Mouse (Mus musculus): ENCODE measurements around the gene Gcnt1.

Gene Gcnt1

GRCm38 (mm10) chr19:17327881-17328404, 44.7 kb downstream of the Gcnt1 start:
- DNase-seq (ENCODE audit: extremely low read depth, low read depth): peak; percentile 76

GRCm38 (mm10) chr19:17323689-17324241, 48.9 kb downstream of the Gcnt1 start:
- DNase-seq (ENCODE audit: extremely low read depth, low read depth): no peak

GRCm38 (mm10) chr19:17323006-17323688, 49.5 kb downstream of the Gcnt1 start:
- DNase-seq (ENCODE audit: extremely low read depth, low read depth): peak; percentile 85

- no peak for DNase-seq (ENCODE audit: extremely low read depth, low read depth)
Observed at GRCm38 (mm10) chr19:17319770-17320169, 52.9 kb downstream of the Gcnt1 start.

GRCm38 (mm10) chr19:17318733-17319132, 53.9 kb downstream of the Gcnt1 start:
- DNase-seq (ENCODE audit: extremely low read depth, low read depth): no peak

GRCm38 (mm10) chr19:17316311-17317003, 56.2 kb downstream of the Gcnt1 start:
- no peak for DNase-seq (ENCODE audit: extremely low read depth, low read depth)

GRCm38 (mm10) chr19:17314451-17314850, 58.2 kb downstream of the Gcnt1 start:
- DNase-seq (ENCODE audit: extremely low read depth, low read depth): no peak

GRCm38 (mm10) chr19:17313766-17314165, 58.9 kb downstream of the Gcnt1 start:
- no peak for DNase-seq (ENCODE audit: extremely low read depth, low read depth)

GRCm38 (mm10) chr19:17312671-17313180, 59.9 kb downstream of the Gcnt1 start:
- DNase-seq (ENCODE audit: extremely low read depth, low read depth): no peak

GRCm38 (mm10) chr19:17311501-17311900, 61.1 kb downstream of the Gcnt1 start:
- no peak for DNase-seq (ENCODE audit: extremely low read depth, low read depth)

- no peak for DNase-seq (ENCODE audit: extremely low read depth, low read depth)
Observed at GRCm38 (mm10) chr19:17311031-17311430, 61.6 kb downstream of the Gcnt1 start.

- no peak for DNase-seq (ENCODE audit: extremely low read depth, low read depth)
Observed at GRCm38 (mm10) chr19:17296081-17296480, 76.6 kb downstream of the Gcnt1 start.

- DNase-seq (ENCODE audit: extremely low read depth, low read depth): no peak
Observed at GRCm38 (mm10) chr19:17295211-17295766, 77.4 kb downstream of the Gcnt1 start.

- no peak for DNase-seq (ENCODE audit: extremely low read depth, low read depth)
Observed at GRCm38 (mm10) chr19:17294136-17294535, 78.5 kb downstream of the Gcnt1 start.

- DNase-seq (ENCODE audit: extremely low read depth, low read depth): no peak
Observed at GRCm38 (mm10) chr19:17289526-17289925, 83.1 kb downstream of the Gcnt1 start.

- DNase-seq (ENCODE audit: extremely low read depth, low read depth): no peak
Observed at GRCm38 (mm10) chr19:17286004-17286403, 86.6 kb downstream of the Gcnt1 start.

- DNase-seq (ENCODE audit: extremely low read depth, low read depth): no peak
Observed at GRCm38 (mm10) chr19:17283317-17283716, 89.3 kb downstream of the Gcnt1 start.

GRCm38 (mm10) chr19:17278381-17279051, 94.1 kb downstream of the Gcnt1 start:
- no peak for DNase-seq (ENCODE audit: extremely low read depth, low read depth)

Data from MEL-GATA-1-ER (cell line).